In the genomic region with DNA sequence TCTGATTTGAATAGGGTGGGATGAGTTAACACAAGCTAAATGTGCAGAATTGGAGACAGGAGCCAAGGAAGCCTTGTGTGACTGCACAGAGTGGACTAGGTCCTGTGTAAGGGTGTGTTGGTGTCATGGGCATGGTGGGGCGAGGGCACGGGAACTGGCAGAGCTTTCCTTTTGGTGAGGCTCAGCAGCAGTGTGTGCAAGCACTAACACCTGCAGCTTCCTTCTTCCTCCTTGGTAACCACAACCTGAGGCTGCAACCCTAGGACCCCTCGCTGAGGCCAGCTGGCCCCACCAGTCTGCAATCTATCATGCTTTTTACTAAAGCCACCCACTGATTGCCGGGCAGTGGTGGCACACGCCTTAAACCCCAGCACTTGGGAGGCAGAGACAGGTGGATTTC, we compare ENCODE assay signal across 37 mouse cellular contexts. TPM values are rescaled to one million over a fixed set of nuclear protein-coding genes. Genes with fewer than 3 reads are reported as not detected.
DNase-seq lines count a peak whose midpoint lies in the region; ATAC-seq and TF ChIP-seq lines count a peak whose summit lies in the region.
"Had no signal": no experiment of that assay in that cellular context is flagged by ENCODE, and none has a peak within 500 bp of the region (broad histone marks: within the 10 kb centered on the region; RNA-seq: fewer than 3 reads in every experiment).

No protein-coding gene starts in this region.

- no peak overlapping the region for H3K4me3 ChIP-seq in CH12.LX (replicated peaks in 1 of 3; ENCODE audit: low read depth in 2 of 3, low read length in 2 of 3, poor library complexity in 1 of 3)
- no peak overlapping the region for H3K4me3 ChIP-seq in forebrain, embryonic 11.5 days (ENCODE audit: low read depth, low read length)
- no peak overlapping the region for H3K4me3 ChIP-seq in liver, postnatal 0 days (ENCODE audit: low read depth, low read length)
- H3K4me3 ChIP-seq: embryonic facial prominence, embryonic 10.5 days; embryonic facial prominence, embryonic 13.5 days; erythroblast, embryonic 14.5 days; forebrain, embryonic 10.5 days; gastrocnemius, adult 2 months; heart, adult 2 months; hindbrain, embryonic 10.5 days had no signal

- H3K27ac ChIP-seq in CH12.LX (ENCODE audit: insufficient read depth, low read depth) = no peak overlapping the region
- H3K27ac ChIP-seq in forebrain, embryonic 11.5 days (ENCODE audit: low read depth, low read length) = no peak overlapping the region
- no peak overlapping the region for H3K27ac ChIP-seq in liver, postnatal 0 days (ENCODE audit: low read depth)
- H3K27ac ChIP-seq: embryonic facial prominence, embryonic 10.5 days; embryonic facial prominence, embryonic 13.5 days; forebrain, embryonic 10.5 days; gastrocnemius, adult 2 months; heart, adult 2 months; hindbrain, embryonic 10.5 days; hindbrain, embryonic 14.5 days; hindbrain, postnatal 0 days had no signal

- H3K9me3 ChIP-seq in CH12.LX (replicated peaks; ENCODE audit: low read length) = no peaks in the 10 kb centered on the region
- H3K9me3 ChIP-seq in forebrain, embryonic 11.5 days (ENCODE audit: control insufficient read depth, low read length) = no peaks in the 10 kb centered on the region
- H3K9me3 ChIP-seq in liver, postnatal 0 days (ENCODE audit: low read length) = no peaks in the 10 kb centered on the region
- H3K9me3 ChIP-seq: embryonic facial prominence, embryonic 10.5 days; embryonic facial prominence, embryonic 13.5 days; forebrain, embryonic 10.5 days; hindbrain, embryonic 10.5 days had no signal

- dilution Hi-C loops in CH12.LX (cut with MboI; ENCODE audit: extremely low pct_ligation_motif_present, extremely low pct_unique_long_range_greater_than_20kb, low sequenced_read_pairs) = no loop called here

- no peaks in the 10 kb centered on the region for H3K79me2 ChIP-seq in CH12.LX (replicated peaks; ENCODE audit: control insufficient read depth, extremely low read depth, insufficient read depth, poor library complexity, severe bottlenecking)

- no peak for TF ChIP-seq POLR2A in CH12.LX (IDR thresholded peaks at IDR 0.05; ENCODE audit: low read depth, low read length)

- H3K36me3 ChIP-seq in CH12.LX (replicated peaks in 1 of 2; ENCODE audit: control insufficient read depth in 1 of 2, insufficient read depth in 1 of 2, low read length in 1 of 2) = no peaks in the 10 kb centered on the region
- no peaks in the 10 kb centered on the region for H3K36me3 ChIP-seq in forebrain, embryonic 11.5 days (ENCODE audit: control insufficient read depth, insufficient read depth, low read length)
- H3K36me3 ChIP-seq in liver, postnatal 0 days (replicated peaks; ENCODE audit: insufficient read depth, low read length) = no peaks in the 10 kb centered on the region
- H3K36me3 ChIP-seq: embryonic facial prominence, embryonic 10.5 days; embryonic facial prominence, embryonic 13.5 days; forebrain, embryonic 10.5 days; G1E; hindbrain, embryonic 10.5 days had no signal

- no peak overlapping the region for H3K9ac ChIP-seq in CH12.LX (ENCODE audit: insufficient read depth, low read depth)
- no peak overlapping the region for H3K9ac ChIP-seq in forebrain, embryonic 11.5 days (ENCODE audit: low read length)
- no peak overlapping the region for H3K9ac ChIP-seq in liver, postnatal 0 days (replicated peaks)
- H3K9ac ChIP-seq: embryonic facial prominence, embryonic 13.5 days; forebrain, postnatal 0 days; hindbrain, embryonic 14.5 days had no signal

- H3K4me1 ChIP-seq in CH12.LX (ENCODE audit: control insufficient read depth in 1 of 2, insufficient read depth in 2 of 2) = peaks cover 2 to 30% of the 10 kb centered on the region in 2 experiments; a peak in 2 of 4 replicates
- no peaks in the 10 kb centered on the region for H3K4me1 ChIP-seq in forebrain, embryonic 11.5 days (replicated peaks; ENCODE audit: control insufficient read depth, insufficient read depth, low read length)
- H3K4me1 ChIP-seq in liver, postnatal 0 days (ENCODE audit: insufficient read depth) = no peaks in the 10 kb centered on the region

- in situ Hi-C loops in CH12.LX (cut with MboI; ENCODE audit: low pct_ligation_motif_present, low pct_unique_long_range_greater_than_20kb, low sequenced_read_pairs) = no loop called here

- no peak for TF ChIP-seq CTCF in CH12.LX (conservative IDR thresholded peaks at IDR 0.05 in 1 of 2, IDR thresholded peaks at IDR 0.05 in 1 of 2; ENCODE audit: low read depth in 2 of 2, low read length in 2 of 2)
- no peak for TF ChIP-seq CTCF in liver, postnatal 0 days (IDR thresholded peaks at IDR 0.05; ENCODE audit: low read depth)

- no peak for ATAC-seq in granulocyte monocyte progenitor cell, adult 5-6 weeks (replicated peaks; ENCODE audit: poor library complexity, severe bottlenecking)
- ATAC-seq in forebrain, embryonic 11.5 days (replicated peaks; ENCODE audit: low FRiP score) = no peak
- ATAC-seq in liver, postnatal 0 days = no peak
- ATAC-seq: forebrain, embryonic 14.5 days; forebrain, postnatal 0 days; hindbrain, postnatal 0 days; inflammation-experienced regulatory T-cells, adult 6 months; Patski had no signal

- no peak for TF ChIP-seq EP300 in CH12.LX (IDR thresholded peaks at IDR 0.05; ENCODE audit: low read length)
- TF ChIP-seq EP300 in liver, postnatal 0 days (IDR thresholded peaks at IDR 0.05; ENCODE audit: low read depth) = no peak

- no peak for TF ChIP-seq RAD21 in CH12.LX (IDR thresholded peaks at IDR 0.05; ENCODE audit: low read depth, low read length)

- no peak overlapping the region for H3K4me2 ChIP-seq in CH12.LX (ENCODE audit: insufficient read depth, low read depth, poor library complexity, severe bottlenecking)
- H3K4me2 ChIP-seq in forebrain, embryonic 11.5 days (ENCODE audit: low read depth, low read length, severe bottlenecking) = no peak overlapping the region
- no peak overlapping the region for H3K4me2 ChIP-seq in liver, postnatal 0 days (ENCODE audit: low read depth, low read length)
- H3K4me2 ChIP-seq: embryonic facial prominence, embryonic 13.5 days; heart, embryonic 11.5 days; hindbrain, embryonic 14.5 days had no signal

- 93% methylated on average over 5 of the region's 5 CpGs for WGBS in forebrain, embryonic 11.5 days
- WGBS in liver, postnatal 0 days (ENCODE audit: insufficient replicate concordance) = 64% methylated on average over 5 of the region's 5 CpGs

- DNase-seq in CH12.LX (ENCODE audit: extremely low read depth) = peak; percentile 14
- DNase-seq in thymus, adult 18-20 months = peak; percentile 6 to 15
- DNase-seq in thymus, postnatal 10 days (ENCODE audit: low spot score in 2 of 2) = peak; percentile 12 to 27
- peak; percentile 23 to 36 for DNase-seq in thymus, postnatal 36 days
- no peak for DNase-seq in spleen, postnatal 36 days (ENCODE audit: low spot score in 2 of 2)
- DNase-seq in forebrain, embryonic 11.5 days (ENCODE audit: low spot score) = no peak
- DNase-seq in liver, postnatal 0 days = no peak
- DNase-seq: adrenal gland, postnatal 10 days; adrenal gland, postnatal 36 days; cerebellum, adult 18-20 months; cerebellum, postnatal 10 days; cerebellum, postnatal 36 days; embryo, embryonic 11 days; forebrain, postnatal 0 days; gastrocnemius, adult 2 months; gastrocnemius, postnatal 14 days; heart, adult 2 months had no signal

- H3K27me3 ChIP-seq in CH12.LX (replicated peaks) = no peaks in the 10 kb centered on the region
- no peaks in the 10 kb centered on the region for H3K27me3 ChIP-seq in forebrain, embryonic 11.5 days (ENCODE audit: control insufficient read depth, insufficient read depth, low read length)
- no peaks in the 10 kb centered on the region for H3K27me3 ChIP-seq in liver, postnatal 0 days (ENCODE audit: insufficient read depth, low read length)

TF ChIP-seq in CH12.LX, 34 proteins besides CTCF, POLR2A, EP300 and RAD21:
- TF ChIP-seq ZMIZ1 (IDR thresholded peaks at IDR 0.05; ENCODE audit: low read depth, low read length) = no peak
- no peak for TF ChIP-seq USF1 (IDR thresholded peaks at IDR 0.05; ENCODE audit: low read depth, low read length)
- no peak for TF ChIP-seq ZKSCAN1 (IDR thresholded peaks at IDR 0.05; ENCODE audit: borderline replicate concordance, low read depth, low read length)
- no peak for TF ChIP-seq UBTF (IDR thresholded peaks at IDR 0.05; ENCODE audit: low read depth, low read length)
- TF ChIP-seq USF2 (conservative IDR thresholded peaks at IDR 0.05; ENCODE audit: low read depth, low read length) = no peak
- no peak for TF ChIP-seq KAT2A (IDR thresholded peaks at IDR 0.05; ENCODE audit: insufficient replicate concordance, low read length)
- TF ChIP-seq SMC3 (IDR thresholded peaks at IDR 0.05; ENCODE audit: low read depth, low read length) = no peak
- TF ChIP-seq POLR2AphosphoS2 (IDR thresholded peaks at IDR 0.05; ENCODE audit: low read depth, low read length) = no peak
- no peak for TF ChIP-seq MAFK (IDR thresholded peaks at IDR 0.05; ENCODE audit: insufficient replicate concordance, low read length)
- TF ChIP-seq ZC3H11A (IDR thresholded peaks at IDR 0.05; ENCODE audit: low read depth, low read length) = no peak
- TF ChIP-seq CHD2 (IDR thresholded peaks at IDR 0.05; ENCODE audit: low read length) = no peak

RNA-seq across cellular contexts. Expression of gene Ccdc172, which starts 28.6 kb away (rescaled TPM):
- total RNA-seq in CH12.LX (2012; rRNA removed) (not detected in 2 replicates), CH12.LX (2014; rRNA removed) (not detected in 2 replicates)
- polyA plus RNA-seq in CH12.LX (2012; ENCODE audit: insufficient read length, low read depth) = not detected in 2 replicates
- not detected in 2 replicates for total RNA-seq in granulocyte monocyte progenitor cell, adult 5-6 weeks (2014; fragmentation: Nextera tagmentation)
- total RNA-seq in granulocyte monocyte progenitor cell, adult 5-6 weeks (2017) = not detected in 2 replicates
- not detected in 2 replicates for polyA plus RNA-seq in forebrain, embryonic 11.5 days (2014; fragmentation: Nextera tagmentation; extraction: Ambion mirVana)
- polyA plus RNA-seq in liver, postnatal 0 days (2015; fragmentation: Nextera tagmentation; extraction: Ambion mirVana) = not detected in 2 replicates
- total RNA-seq: adrenal gland, adult 18-20 months; adrenal gland, postnatal 10 days; adrenal gland, postnatal 36 days; forebrain, postnatal 0 days; G1E; gastrocnemius, adult 2 months; gastrocnemius, postnatal 14 days; gastrocnemius, postnatal 4 days; heart, adult 2 months; heart, postnatal 25 days; hindbrain, postnatal 0 days had no signal
- polyA plus RNA-seq: cortical plate, adult 2 months; embryonic facial prominence, embryonic 10.5 days; embryonic facial prominence, embryonic 13.5 days; erythroblast, embryonic 14.5 days; forebrain, embryonic 10.5 days; forebrain, embryonic 14.5 days; forebrain, postnatal 0 days; frontal cortex, adult 2 months; G1E; heart, adult 2 months; heart, embryonic 11.5 days; heart, embryonic 14.5 days; heart, postnatal 0 days; hindbrain, embryonic 10.5 days; hindbrain, embryonic 14.5 days; hindbrain, postnatal 0 days; inflammation-experienced regulatory T-cells, adult 6 months; Patski had no signal

Comparison
In these comparisons a context has a peak if more than half of its experiments do, and no peak if none do; other contexts are left out.
1. DNase-seq: peak in CH12.LX (single experiment), thymus, adult 18-20 months (2 of 2), thymus, postnatal 10 days (2 of 2) and thymus, postnatal 36 days (2 of 2); none in spleen, postnatal 36 days (0 of 2), forebrain, embryonic 11.5 days (single experiment) and liver, postnatal 0 days (single experiment).